Mouse (Mus musculus) heart, embryonic 12.5 days (tissue): ENCODE measurements at regions not wholly inside any gene's neighbourhood (a gene's known extent, or its start where the extent isn't known, plus 50 kb on each side); places are given as distances from the start of the nearest gene placed in this dataset.

Experiments used
- ATAC-seq: fragments of 200-750 bp; cut with Nextera tagmentation; 2 replicates; pipeline ENCODE4 v1.8.0; 2017; ENCODE audit warnings: moderate TSS enrichment, moderate library complexity; ENCODE audit not compliant: insufficient number of reproducible peaks, low FRiP score
- H3K27ac ChIP-seq: fragments of 300-500 bp; sonication (generic); 2 replicates; pipeline ENCODE4 v1.5.1; 2016; ENCODE audit warnings: mild to moderate bottlenecking, moderate library complexity; ENCODE audit not compliant: poor library complexity, severe bottlenecking
- H3K27me3 ChIP-seq: fragments of 300-500 bp; sonication (generic); replicated peaks from 2 replicates; pipeline ENCODE4 v1.6.1; 2016; ENCODE audit warnings: mild to moderate bottlenecking, moderate library complexity
- H3K36me3 ChIP-seq: fragments of 300-500 bp; sonication (generic); 2 replicates; pipeline ENCODE4 v1.6.1; 2016; ENCODE audit warnings: mild to moderate bottlenecking, moderate library complexity
- H3K4me1 ChIP-seq: fragments of 300-500 bp; sonication (generic); replicated peaks from 2 replicates; pipeline ENCODE4 v1.6.1; 2016; ENCODE audit warnings: mild to moderate bottlenecking
- H3K4me2 ChIP-seq: fragments of 300-500 bp; sonication (generic); 2 replicates; pipeline ENCODE4 v1.6.1; 2016; ENCODE audit warnings: mild to moderate bottlenecking, moderate library complexity
- H3K4me3 ChIP-seq: fragments of 300-500 bp; sonication (generic); 2 replicates; pipeline ENCODE4 v1.5.1; 2016; ENCODE audit warnings: mild to moderate bottlenecking
- H3K9ac ChIP-seq: fragments of 300-500 bp; sonication (generic); 2 replicates; pipeline ENCODE4 v1.6.1; 2016; ENCODE audit warnings: mild to moderate bottlenecking, moderate library complexity
- H3K9me3 ChIP-seq: fragments of 300-500 bp; sonication (generic); replicated peaks from 2 replicates; pipeline ENCODE4 v1.6.1; 2016; ENCODE audit warnings: mild to moderate bottlenecking, moderate library complexity
- WGBS: fragments of 180-500 bp; shearing (Covaris S2); methylation state at CpG from one replicate; pipeline ENCODE4 v1.1.7; 2016; 5-methylcytosine and 5-hydroxymethylcytosine counted together

GRCm38 (mm10) chr13:115671685-115672084 lies 569.9 kb upstream of the Itga1 start:
- WGBS: 64% methylated on average over 7 of the region's 7 CpGs
- Histone ChIP-seq H3K9ac (no peak overlapping the region), H3K36me3 (no peaks in the 10 kb centered on the region), H3K4me2 (no peak overlapping the region), H3K27ac (no peak overlapping the region), H3K27me3 (no peaks in the 10 kb centered on the region), H3K9me3 (no peaks in the 10 kb centered on the region), H3K4me3 (no peak overlapping the region), H3K4me1 (no peaks in the 10 kb centered on the region)
- ATAC-seq: no peak

GRCm38 (mm10) chr13:115669516-115669915 lies 567.8 kb upstream of the Itga1 start:
- ATAC-seq: no peak
- H3K9me3 ChIP-seq: no peaks in the 10 kb centered on the region

GRCm38 (mm10) chr13:115655134-115655533 lies 553.4 kb upstream of the Itga1 start:
- 77% methylated on average over 6 of the region's 6 CpGs for WGBS
- Histone ChIP-seq H3K4me3 (no peak overlapping the region), H3K4me2 (no peak overlapping the region)

More at GRCm38 (mm10) chr13:115669516-115669915, 567.8 kb upstream of the Itga1 start:
- Histone ChIP-seq H3K27ac (no peak overlapping the region), H3K9ac (no peak overlapping the region), H3K4me3 (no peak overlapping the region), H3K36me3 (no peaks in the 10 kb centered on the region), H3K4me2 (no peak overlapping the region), H3K4me1 (no peaks in the 10 kb centered on the region), H3K27me3 (no peaks in the 10 kb centered on the region)
- WGBS: 70% methylated on average over 3 of the region's 3 CpGs

GRCm38 (mm10) chr13:115652935-115653334 lies 551.2 kb upstream of the Itga1 start:
- Histone ChIP-seq H3K4me3 (no peak overlapping the region), H3K9ac (no peak overlapping the region), H3K4me1 (no peaks in the 10 kb centered on the region), H3K27me3 (no peaks in the 10 kb centered on the region), H3K27ac (no peak overlapping the region), H3K4me2 (no peak overlapping the region), H3K9me3 (no peaks in the 10 kb centered on the region), H3K36me3 (no peaks in the 10 kb centered on the region)
- 86% methylated on average over 2 of the region's 2 CpGs for WGBS
- no peak for ATAC-seq

More at GRCm38 (mm10) chr13:115655134-115655533, 553.4 kb upstream of the Itga1 start:
- no peaks in the 10 kb centered on the region for H3K27me3 ChIP-seq
- no peak overlapping the region for H3K27ac ChIP-seq
- no peaks in the 10 kb centered on the region for H3K4me1 ChIP-seq
- no peaks in the 10 kb centered on the region for H3K36me3 ChIP-seq
- H3K9me3 ChIP-seq: no peaks in the 10 kb centered on the region
- no peak for ATAC-seq
- H3K9ac ChIP-seq: no peak overlapping the region

GRCm38 (mm10) chr13:115652352-115652751 lies 550.6 kb upstream of the Itga1 start:
- Histone ChIP-seq H3K4me2 (no peak overlapping the region), H3K4me3 (no peak overlapping the region), H3K27me3 (no peaks in the 10 kb centered on the region), H3K27ac (no peak overlapping the region), H3K9ac (no peak overlapping the region), H3K9me3 (no peaks in the 10 kb centered on the region), H3K36me3 (no peaks in the 10 kb centered on the region), H3K4me1 (no peaks in the 10 kb centered on the region)
- 38% methylated on average over 1 of the region's 1 CpGs for whole genome bisulfite sequencing
- ATAC-seq: no peak

- Histone ChIP-seq H3K4me2 (no peak overlapping the region), H3K27ac (no peak overlapping the region), H3K4me3 (no peak overlapping the region), H3K9me3 (no peaks in the 10 kb centered on the region), H3K36me3 (no peaks in the 10 kb centered on the region), H3K27me3 (no peaks in the 10 kb centered on the region), H3K4me1 (no peaks in the 10 kb centered on the region), H3K9ac (no peak overlapping the region)
- 77% methylated on average over 10 of the region's 10 CpGs for WGBS
- ATAC-seq: no peak
These were observed 529.8 kb upstream of the Itga1 start for GRCm38 (mm10) chr13:115631410-115632105.

GRCm38 (mm10) chr13:115630603-115631002 lies 528.8 kb upstream of the Itga1 start:
- no peaks in the 10 kb centered on the region for H3K9me3 ChIP-seq
- no peaks in the 10 kb centered on the region for H3K27me3 ChIP-seq
- no peak overlapping the region for H3K4me3 ChIP-seq
- H3K4me2 ChIP-seq: no peak overlapping the region
- 70% methylated on average over 2 of the region's 2 CpGs for WGBS
- H3K4me1 ChIP-seq: no peaks in the 10 kb centered on the region
- no peak for ATAC-seq
- no peaks in the 10 kb centered on the region for H3K36me3 ChIP-seq
- no peak overlapping the region for H3K27ac ChIP-seq
- no peak overlapping the region for H3K9ac ChIP-seq

GRCm38 (mm10) chr13:115613174-115613573 lies 511.4 kb upstream of the Itga1 start:
- no peak overlapping the region for H3K4me2 ChIP-seq
- H3K36me3 ChIP-seq: no peaks in the 10 kb centered on the region
- no peak overlapping the region for H3K9ac ChIP-seq
- no peaks in the 10 kb centered on the region for H3K4me1 ChIP-seq
- no peaks in the 10 kb centered on the region for H3K27me3 ChIP-seq
- WGBS: 80% methylated on average over 6 of the region's 6 CpGs
- H3K27ac ChIP-seq: no peak overlapping the region
- H3K4me3 ChIP-seq: no peak overlapping the region
- no peak for ATAC-seq
- H3K9me3 ChIP-seq: no peaks in the 10 kb centered on the region

- WGBS: 87% methylated on average over 8 of the region's 8 CpGs
- Histone ChIP-seq H3K9me3 (no peaks in the 10 kb centered on the region), H3K27ac (no peak overlapping the region), H3K4me3 (no peak overlapping the region), H3K4me2 (no peak overlapping the region), H3K4me1 (no peaks in the 10 kb centered on the region), H3K36me3 (no peaks in the 10 kb centered on the region), H3K27me3 (no peaks in the 10 kb centered on the region), H3K9ac (no peak overlapping the region)
- no peak for ATAC-seq
These were observed 504.7 kb upstream of the Itga1 start for GRCm38 (mm10) chr13:115606441-115606840.

GRCm38 (mm10) chr13:115595126-115595671 lies 493.4 kb upstream of the Itga1 start:
- Histone ChIP-seq H3K9ac (no peak overlapping the region), H3K4me2 (no peak overlapping the region), H3K27me3 (no peaks in the 10 kb centered on the region), H3K36me3 (no peaks in the 10 kb centered on the region), H3K27ac (no peak overlapping the region), H3K9me3 (no peaks in the 10 kb centered on the region), H3K4me1 (no peaks in the 10 kb centered on the region), H3K4me3 (no peak overlapping the region)
- WGBS: 68% methylated on average over 5 of the region's 5 CpGs
- no peak for ATAC-seq

GRCm38 (mm10) chr13:115575967-115576366 lies 474.2 kb upstream of the Itga1 start:
- ATAC-seq: no peak
- H3K9ac ChIP-seq: no peak overlapping the region
- WGBS: 68% methylated on average over 3 of the region's 3 CpGs

More at GRCm38 (mm10) chr13:115575967-115576366, 474.2 kb upstream of the Itga1 start:
- no peaks in the 10 kb centered on the region for H3K27me3 ChIP-seq
- no peak overlapping the region for H3K27ac ChIP-seq
- no peaks in the 10 kb centered on the region for H3K36me3 ChIP-seq
- H3K4me1 ChIP-seq: no peaks in the 10 kb centered on the region
- H3K4me2 ChIP-seq: no peak overlapping the region
- H3K4me3 ChIP-seq: no peak overlapping the region
- H3K9me3 ChIP-seq: no peaks in the 10 kb centered on the region
